Mouse (Mus musculus): ENCODE measurements around the gene Ptar1. TPM values are rescaled to one million over a fixed set of nuclear protein-coding genes. Genes with fewer than 3 reads are reported as not detected.

Gene Ptar1
- polyA plus RNA-seq, 1 experiment = 7.4 TPM

DNA sequence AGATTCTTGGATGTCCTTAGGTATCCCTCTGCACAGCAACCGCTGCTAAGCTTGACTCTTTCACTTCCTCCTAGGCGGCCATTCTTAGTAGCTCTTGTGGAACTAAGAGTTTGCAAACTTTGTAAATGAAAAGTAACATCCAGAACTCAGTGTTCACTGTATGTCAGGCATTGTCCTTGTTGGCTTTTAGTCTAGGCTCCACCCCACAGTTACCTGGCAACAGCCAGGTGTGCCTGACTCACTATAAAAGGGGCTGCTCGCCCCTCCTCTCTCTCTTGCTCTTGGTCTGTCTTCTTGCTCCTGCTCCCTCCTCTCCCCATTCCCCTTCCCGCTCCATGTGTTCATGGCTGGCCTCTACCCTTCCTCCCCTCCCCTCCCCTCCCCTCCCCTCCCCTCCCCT is 11.9 kb downstream of the Ptar1 start:
- TF ChIP-seq CTCF (IDR thresholded peaks at IDR 0.05; ENCODE audit: control insufficient read depth, insufficient read depth, low read length) = no peak
- no peak for TF ChIP-seq POLR2A (IDR thresholded peaks at IDR 0.05; ENCODE audit: borderline replicate concordance, control insufficient read depth, low read depth, low read length)
- no peak overlapping the region for H3K27ac ChIP-seq (ENCODE audit: control insufficient read depth, insufficient read depth, low read depth, low read length, poor library complexity)
- no peak overlapping the region for H3K4me3 ChIP-seq (replicated peaks; ENCODE audit: control insufficient read depth, low read depth, low read length)
- 80% methylated on average over 4 of the region's 4 CpGs for WGBS
- H3K4me1 ChIP-seq (ENCODE audit: control insufficient read depth, insufficient read depth, low read length) = no peaks in the 10 kb centered on the region

DNA sequence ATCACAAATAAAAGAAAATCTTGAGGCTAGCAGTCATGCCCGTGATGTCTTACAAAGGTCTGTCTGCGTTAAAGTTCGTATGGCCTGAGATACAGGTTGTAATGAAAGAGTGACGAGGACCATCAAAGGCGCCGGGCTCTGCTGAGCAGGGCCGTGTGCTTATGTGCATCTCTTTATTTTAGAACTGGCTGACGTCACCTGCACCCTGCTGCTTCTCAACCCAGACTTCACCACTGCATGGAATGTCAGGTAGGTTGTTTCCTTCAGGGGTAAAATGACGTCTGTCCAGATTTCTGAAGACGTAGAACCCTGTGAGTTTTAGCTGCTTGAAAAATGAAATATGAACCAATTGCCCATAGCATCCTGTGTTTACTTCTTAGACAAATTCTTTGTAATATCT is 15.7 kb downstream of the Ptar1 start:
- no peak for TF ChIP-seq POLR2A (IDR thresholded peaks at IDR 0.05; ENCODE audit: borderline replicate concordance, control insufficient read depth, low read depth, low read length)
- no peak for TF ChIP-seq CTCF (IDR thresholded peaks at IDR 0.05; ENCODE audit: control insufficient read depth, insufficient read depth, low read length)
- Histone ChIP-seq H3K4me1 (ENCODE audit: control insufficient read depth, insufficient read depth, low read length) (no peaks in the 10 kb centered on the region), H3K27ac (ENCODE audit: control insufficient read depth, insufficient read depth, low read depth, low read length, poor library complexity) (no peak overlapping the region), H3K4me3 (replicated peaks; ENCODE audit: control insufficient read depth, low read depth, low read length) (no peak overlapping the region)
- WGBS = 86% methylated on average over 10 of the region's 10 CpGs

DNA sequence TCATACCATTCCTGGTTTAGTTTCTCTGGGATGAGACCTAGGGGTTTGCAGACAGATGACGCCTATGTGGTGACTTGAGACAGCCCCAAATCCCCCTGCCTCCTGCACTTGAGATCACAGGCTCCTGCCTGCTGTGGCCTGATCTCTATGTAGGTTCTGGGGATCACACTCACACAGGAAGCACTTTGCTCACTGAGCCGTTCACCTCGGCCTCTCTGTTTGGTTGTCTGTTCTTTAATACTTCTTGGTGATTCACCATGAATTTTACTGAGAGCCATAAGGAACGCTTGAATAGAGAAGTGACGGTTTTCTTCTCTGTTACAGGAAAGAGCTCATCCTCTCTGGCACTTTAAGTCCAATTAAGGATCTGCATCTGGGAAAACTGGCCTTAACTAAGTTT is 18.2 kb downstream of the Ptar1 start:
- H3K27ac ChIP-seq (ENCODE audit: control insufficient read depth, insufficient read depth, low read depth, low read length, poor library complexity) = no peak overlapping the region
- TF ChIP-seq CTCF (IDR thresholded peaks at IDR 0.05; ENCODE audit: control insufficient read depth, insufficient read depth, low read length) (no peak), POLR2A (IDR thresholded peaks at IDR 0.05; ENCODE audit: borderline replicate concordance, control insufficient read depth, low read depth, low read length) (no peak)
- no peak overlapping the region for H3K4me3 ChIP-seq (replicated peaks; ENCODE audit: control insufficient read depth, low read depth, low read length)
- WGBS = 89% methylated on average over 5 of the region's 5 CpGs
- H3K4me1 ChIP-seq (ENCODE audit: control insufficient read depth, insufficient read depth, low read length) = no peaks in the 10 kb centered on the region

DNA sequence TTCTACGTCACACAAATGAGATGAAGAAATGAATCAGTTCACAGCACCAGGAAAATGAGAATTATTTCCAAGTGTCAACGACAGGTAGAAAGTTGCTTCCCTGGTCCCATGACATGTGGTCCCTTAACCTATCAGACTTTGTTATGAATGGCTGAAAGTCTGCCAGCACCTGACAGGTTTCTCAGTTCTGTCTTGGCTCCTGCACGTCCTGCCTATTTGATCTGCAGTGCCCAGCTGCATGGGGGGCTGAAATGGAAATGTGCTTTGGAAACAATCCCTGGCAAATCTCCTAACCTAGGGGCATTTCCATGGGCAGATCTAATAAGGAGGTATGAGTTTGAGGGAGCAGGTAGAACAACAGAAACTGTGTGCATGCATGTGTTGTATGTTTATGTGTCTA is 59.3 kb downstream of the Ptar1 start:
- 77% methylated on average over 3 of the region's 3 CpGs for WGBS
- H3K4me3 ChIP-seq (replicated peaks; ENCODE audit: control insufficient read depth, low read depth, low read length) = no peak overlapping the region

DNA sequence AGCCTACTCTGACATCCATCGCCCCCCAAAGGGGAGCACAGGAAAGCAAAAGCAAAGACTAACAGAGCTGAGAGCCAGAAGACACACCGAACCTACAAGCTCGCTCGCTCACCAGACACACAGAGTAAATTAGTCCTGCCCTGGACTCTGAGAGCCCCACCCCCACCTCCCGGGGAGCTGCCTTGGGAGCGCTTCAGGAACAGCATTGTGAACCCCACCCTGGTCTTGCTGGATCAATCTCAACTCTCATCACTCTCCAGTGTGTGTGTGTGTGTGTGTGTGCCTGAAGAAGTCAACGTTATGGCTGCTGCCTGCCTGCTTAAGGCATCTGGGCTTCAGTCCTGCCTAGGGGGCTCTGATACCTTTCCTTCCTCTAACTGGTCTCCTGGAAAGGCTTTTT is 69.8 kb downstream of the Ptar1 start:
- Histone ChIP-seq H3K4me1 (ENCODE audit: control insufficient read depth, insufficient read depth, low read length) (no peaks in the 10 kb centered on the region; the same call in 1 of the 2 replicates), H3K4me3 (replicated peaks; ENCODE audit: control insufficient read depth, low read depth, low read length) (no peak overlapping the region), H3K27ac (ENCODE audit: control insufficient read depth, insufficient read depth, low read depth, low read length, poor library complexity) (no peak overlapping the region)
- 26% methylated on average over 7 of the region's 7 CpGs for WGBS
- TF ChIP-seq CTCF (IDR thresholded peaks at IDR 0.05; ENCODE audit: control insufficient read depth, insufficient read depth, low read length) (no peak), POLR2A (IDR thresholded peaks at IDR 0.05; ENCODE audit: borderline replicate concordance, control insufficient read depth, low read depth, low read length) (no peak)

More for the DNA sequence above, 59.3 kb downstream of the Ptar1 start:
- Histone ChIP-seq H3K27ac (ENCODE audit: control insufficient read depth, insufficient read depth, low read depth, low read length, poor library complexity) (no peak overlapping the region), H3K4me1 (ENCODE audit: control insufficient read depth, insufficient read depth, low read length) (no peaks in the 10 kb centered on the region)
- TF ChIP-seq POLR2A (IDR thresholded peaks at IDR 0.05; ENCODE audit: borderline replicate concordance, control insufficient read depth, low read depth, low read length) (no peak), CTCF (IDR thresholded peaks at IDR 0.05; ENCODE audit: control insufficient read depth, insufficient read depth, low read length) (no peak)

DNA sequence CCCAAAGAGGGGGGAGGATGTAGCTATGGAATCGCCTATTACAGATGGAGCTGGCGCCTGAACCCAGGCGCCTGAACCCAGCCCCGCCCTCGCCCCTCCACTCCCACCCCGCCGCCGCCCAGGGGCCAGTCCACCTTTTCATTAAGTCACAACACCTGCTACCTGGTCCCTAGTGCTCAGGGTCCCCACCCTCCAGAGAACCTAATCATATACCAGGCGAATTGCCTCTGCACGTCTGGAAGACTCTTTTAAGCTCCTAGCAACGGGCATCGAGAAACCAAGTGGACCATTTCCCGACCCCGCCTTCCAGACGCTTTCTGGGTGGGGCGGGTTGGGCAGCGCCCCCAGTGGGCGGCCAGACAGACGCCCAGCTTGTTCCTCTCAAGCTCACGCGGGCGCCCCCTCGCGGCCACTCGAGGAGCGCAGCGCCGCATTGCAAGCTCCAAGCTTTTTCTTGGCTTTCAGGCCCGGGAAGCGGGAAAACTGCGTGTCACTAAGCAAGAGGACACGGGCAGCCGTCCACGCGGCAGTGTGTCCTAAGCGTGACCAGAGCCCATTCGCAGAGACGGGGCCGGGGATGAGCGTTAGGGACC is 70.8 kb downstream of the Ptar1 start:
- TF ChIP-seq POLR2A (IDR thresholded peaks at IDR 0.05; ENCODE audit: borderline replicate concordance, control insufficient read depth, low read depth, low read length) = no peak
- TF ChIP-seq CTCF (IDR thresholded peaks at IDR 0.05; ENCODE audit: control insufficient read depth, insufficient read depth, low read length) = peak; percentile 75
- peak overlapping the region; percentile 63; the same call in 1 of the 2 replicates for H3K27ac ChIP-seq (ENCODE audit: control insufficient read depth, insufficient read depth, low read depth, low read length, poor library complexity)
- WGBS = 1% methylated on average over 40 of the region's 40 CpGs
- peak overlapping the region; percentile 87 for H3K4me3 ChIP-seq (replicated peaks; ENCODE audit: control insufficient read depth, low read depth, low read length)
- no peaks in the 10 kb centered on the region; the same call in 1 of the 2 replicates for H3K4me1 ChIP-seq (ENCODE audit: control insufficient read depth, insufficient read depth, low read length)

DNA sequence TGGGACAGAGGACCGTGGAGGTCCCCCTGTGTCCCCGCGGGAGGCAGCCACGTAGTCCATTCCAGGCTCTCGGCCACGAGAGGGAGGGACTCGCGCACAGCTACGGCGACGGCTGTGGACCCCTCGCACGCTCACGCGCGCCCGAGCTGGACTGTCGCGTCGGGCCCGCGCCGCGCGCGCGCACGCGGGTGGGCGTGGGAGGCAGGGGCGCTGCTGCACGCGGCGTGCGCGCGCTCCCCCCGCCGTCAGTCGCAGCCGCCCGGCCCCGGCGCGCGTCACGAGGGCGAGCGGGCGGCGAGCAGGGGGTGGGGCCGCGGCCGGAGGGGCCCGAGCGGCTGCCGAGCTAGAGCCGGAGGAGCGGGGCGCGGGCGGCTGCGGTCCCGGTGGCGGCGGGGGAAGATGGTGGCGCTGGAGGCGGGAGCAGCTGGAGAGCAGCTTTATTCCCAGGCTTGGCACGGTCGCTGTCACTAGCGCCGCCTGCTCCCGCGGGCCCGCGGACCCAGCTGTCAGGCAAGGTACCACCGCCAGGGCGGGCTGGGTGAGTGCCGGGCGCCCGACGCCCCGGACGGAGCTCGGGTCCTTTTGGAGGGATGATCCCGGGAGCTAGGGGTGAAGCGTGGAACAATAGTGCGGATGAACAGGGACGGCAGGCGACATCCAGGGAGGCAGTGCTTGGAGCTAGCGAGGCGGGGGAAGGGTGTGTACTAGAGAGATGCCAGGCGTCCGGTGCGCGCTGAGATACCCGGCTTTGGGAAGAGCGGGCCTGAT is 71.5 kb downstream of the Ptar1 start, which contains the start of gene Apba1:
Apba1 (plus strand) TSS at position 334 of the 768 bp plus-strand sequence.
- under 1% methylated on average over 93 of the region's 98 CpGs for WGBS
- TF ChIP-seq POLR2A (IDR thresholded peaks at IDR 0.05; ENCODE audit: borderline replicate concordance, control insufficient read depth, low read depth, low read length) (no peak), CTCF (IDR thresholded peaks at IDR 0.05; ENCODE audit: control insufficient read depth, insufficient read depth, low read length) (no peak)
- H3K27ac ChIP-seq (ENCODE audit: control insufficient read depth, insufficient read depth, low read depth, low read length, poor library complexity) = peak within 1 kb of the TSS; percentile 63
- peak within 1 kb of the TSS; percentile 87 for H3K4me3 ChIP-seq (replicated peaks; ENCODE audit: control insufficient read depth, low read depth, low read length)
- H3K4me1 ChIP-seq (ENCODE audit: control insufficient read depth, insufficient read depth, low read length) = no peaks in the 10 kb centered on the region; the same call in 1 of the 2 replicates

DNA sequence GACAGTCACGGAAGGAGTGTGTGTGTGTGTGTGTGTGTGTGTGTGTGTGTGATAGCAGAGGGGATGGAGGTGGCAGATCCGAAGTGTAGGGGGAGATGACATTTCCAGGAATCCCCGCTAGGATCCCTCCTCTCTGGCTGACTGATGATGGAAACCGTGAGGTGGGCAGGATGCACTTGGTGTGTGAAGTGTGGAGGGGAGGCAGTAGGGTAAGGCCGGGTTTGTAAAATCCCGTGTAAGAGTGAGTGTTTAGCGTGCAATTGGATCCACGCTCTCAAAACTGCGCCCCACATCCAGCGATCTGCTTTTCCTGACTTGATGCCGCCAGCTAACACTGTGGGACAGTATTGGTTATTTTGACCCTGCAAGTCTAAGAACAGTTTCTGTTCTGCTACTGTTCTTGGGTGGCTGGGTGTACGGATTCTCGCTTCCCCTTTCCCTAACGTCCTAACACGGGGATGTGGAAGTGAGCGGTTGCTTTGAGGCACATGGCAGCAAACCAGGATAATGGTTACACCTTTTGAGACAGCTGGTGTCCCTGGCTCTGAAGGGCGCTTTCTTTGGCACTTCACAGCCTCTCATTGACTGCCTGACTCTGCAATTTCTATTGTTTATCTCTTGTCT is 72.2 kb downstream of the Ptar1 start:
- H3K27ac ChIP-seq (ENCODE audit: control insufficient read depth, insufficient read depth, low read depth, low read length, poor library complexity) = peak overlapping the region; percentile 57; the same call in 1 of the 2 replicates
- no peaks in the 10 kb centered on the region; the same call in 1 of the 2 replicates for H3K4me1 ChIP-seq (ENCODE audit: control insufficient read depth, insufficient read depth, low read length)
- 4% methylated on average over 17 of the region's 17 CpGs for WGBS
- TF ChIP-seq POLR2A (IDR thresholded peaks at IDR 0.05; ENCODE audit: borderline replicate concordance, control insufficient read depth, low read depth, low read length) (no peak), CTCF (IDR thresholded peaks at IDR 0.05; ENCODE audit: control insufficient read depth, insufficient read depth, low read length) (no peak)
- peak overlapping the region; percentile 71 for H3K4me3 ChIP-seq (replicated peaks; ENCODE audit: control insufficient read depth, low read depth, low read length)

Measured in bone marrow, adult 2 months (tissue).